Mouse (Mus musculus): ENCODE results near the gene Scn3b.

Scn3b gene

DNA sequence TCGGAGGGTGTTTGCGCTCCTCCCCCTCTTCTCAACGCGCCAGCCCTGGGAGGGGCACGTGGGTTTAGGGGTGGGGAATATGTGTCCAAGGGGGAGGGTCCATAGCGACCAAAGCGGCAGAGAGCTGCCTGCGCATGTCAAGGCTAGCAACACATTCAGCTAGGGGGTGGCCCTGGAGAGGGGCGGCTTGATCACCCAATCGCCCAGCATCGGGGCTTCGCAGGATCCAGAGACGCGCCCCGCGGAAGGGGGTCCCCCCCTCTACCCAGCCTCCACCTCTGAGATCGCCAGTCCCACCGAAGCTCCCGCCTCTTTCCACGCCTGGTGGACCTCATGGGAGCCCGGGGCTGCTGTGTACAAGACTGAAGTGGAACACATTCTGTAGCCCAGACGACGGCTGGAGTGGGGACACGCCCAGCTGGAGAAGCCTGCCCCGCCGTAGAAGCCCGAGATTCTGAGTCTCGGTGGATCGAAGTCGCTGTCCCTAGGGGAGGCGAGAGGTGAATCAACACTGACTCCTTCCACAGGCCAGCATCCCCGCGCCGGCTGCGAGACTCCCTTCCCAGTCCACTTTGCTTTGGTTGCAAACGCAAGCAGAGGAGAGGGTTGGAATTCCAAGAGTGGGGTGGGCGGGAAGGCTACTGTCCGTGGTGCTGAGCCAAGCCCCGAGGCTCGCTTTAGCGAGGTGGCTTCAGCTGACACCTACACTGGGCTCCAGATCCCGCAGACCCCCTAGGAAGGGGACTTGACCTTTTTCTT, at the start of gene Scn3b:
Scn3b (plus strand) TSS at position 115 of the 759 bp plus-strand sequence.
- DNase-seq (ENCODE audit: low read depth, low spot score) = peak; percentile 74

DNA sequence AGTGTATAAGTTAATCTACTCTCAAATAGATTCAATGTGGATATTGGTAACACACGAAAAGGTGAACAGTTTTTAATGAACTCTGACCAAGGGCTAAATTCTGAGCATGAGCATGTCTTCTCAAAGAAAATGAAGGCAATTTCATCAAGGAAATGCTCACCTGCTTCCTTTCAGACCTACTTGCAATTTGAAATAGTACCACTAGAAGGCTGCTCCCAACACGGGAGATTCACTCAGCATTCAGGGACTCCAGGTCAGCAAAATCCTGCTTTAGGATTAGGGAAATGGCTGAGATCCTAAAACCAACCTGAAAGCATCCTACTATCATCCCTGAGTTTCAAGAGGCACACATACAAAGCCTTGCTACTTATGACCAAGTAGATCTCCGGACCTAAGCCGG, 44.7 kb upstream of the Scn3b start:
- no peak for DNase-seq (ENCODE audit: low read depth, low spot score)

DNA sequence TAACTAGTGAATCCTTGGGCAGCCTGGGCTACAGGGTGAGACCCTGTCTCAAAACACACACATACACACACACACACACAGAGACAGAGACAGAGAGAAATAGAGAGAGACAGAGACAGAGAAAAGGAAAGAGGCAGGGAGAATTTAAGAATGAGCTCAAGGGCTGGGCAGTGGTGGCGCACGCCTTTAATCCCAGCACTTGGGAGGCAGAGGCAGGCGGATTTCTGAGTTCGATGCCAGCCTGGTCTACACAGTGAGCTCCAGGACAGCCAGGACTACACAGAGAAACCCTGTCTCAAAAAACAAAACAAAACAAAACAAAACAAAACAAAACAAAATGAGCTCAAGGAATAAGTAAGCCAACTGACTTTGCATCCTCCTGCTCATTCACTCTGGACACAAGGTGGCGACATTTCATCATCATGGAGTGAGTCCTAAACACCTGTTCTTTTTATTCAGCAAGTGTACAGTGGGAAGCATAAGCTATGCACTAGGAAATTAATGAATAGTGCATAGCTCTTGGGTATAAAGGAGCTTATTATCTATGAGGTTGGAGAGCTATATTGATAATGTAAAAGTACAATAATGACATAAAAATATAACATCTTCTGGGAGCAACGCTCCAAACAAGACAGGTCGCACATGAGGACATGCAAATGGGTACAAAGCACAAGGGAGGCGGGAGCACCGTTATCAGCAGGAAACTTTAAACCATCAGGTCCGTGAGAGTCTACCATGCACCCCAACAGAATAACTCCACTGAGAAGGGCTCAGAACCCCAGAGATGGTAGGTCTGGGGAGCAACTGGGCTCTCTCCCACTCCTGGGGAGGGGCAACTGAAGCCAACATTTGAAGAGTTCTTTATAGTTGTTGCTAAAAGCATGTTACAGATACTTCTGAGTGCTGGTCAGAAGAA, 40.9 kb upstream of the Scn3b start:
- DNase-seq (ENCODE audit: low read depth, low spot score) = peak; percentile 61

DNA sequence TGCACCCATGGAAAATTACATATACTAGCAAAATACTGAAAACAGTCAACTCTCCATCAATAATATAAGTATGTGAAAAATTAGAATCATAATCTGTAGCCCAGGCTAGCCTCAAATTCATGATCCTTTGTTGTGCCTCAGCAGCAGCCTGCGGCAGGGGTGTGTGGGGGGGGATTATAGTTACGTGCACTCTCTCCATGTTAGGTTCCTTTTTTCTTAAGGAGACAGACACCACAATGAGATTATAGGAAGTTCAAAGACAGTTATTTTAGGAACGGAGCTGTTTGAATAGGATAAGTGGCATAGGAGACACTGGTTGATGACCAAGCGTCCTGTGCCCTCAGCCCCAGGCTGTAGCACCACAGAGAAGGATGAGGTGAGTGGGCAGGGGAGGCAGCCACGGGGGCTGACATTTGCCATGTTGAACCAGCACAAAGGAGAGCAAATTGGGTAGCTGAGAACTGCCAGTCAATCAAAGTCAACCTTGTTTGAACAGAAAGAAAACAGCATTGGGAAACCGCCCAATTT, 40.1 kb upstream of the Scn3b start:
- no peak for DNase-seq (ENCODE audit: low read depth, low spot score)

DNA sequence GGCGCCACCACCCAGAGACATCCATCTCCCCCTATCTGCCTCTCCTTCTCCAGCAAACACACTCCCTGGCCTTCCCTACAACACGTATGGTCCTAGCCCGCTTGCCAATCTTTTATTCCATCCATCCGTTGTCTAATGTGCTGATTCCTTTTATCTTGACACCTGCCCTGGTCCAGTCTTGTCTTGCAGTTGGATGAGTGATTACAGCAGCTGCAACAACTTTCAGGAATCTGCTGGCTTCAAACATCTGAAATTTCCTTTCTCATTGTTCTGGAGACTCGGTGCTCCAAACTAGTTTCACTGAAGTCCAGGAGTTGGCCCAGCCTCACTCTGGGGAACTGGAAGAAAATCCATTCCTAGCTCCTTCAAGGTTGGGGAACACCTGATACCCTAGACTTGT, 39.5 kb upstream of the Scn3b start:
- no peak for DNase-seq (ENCODE audit: low read depth, low spot score)

DNA sequence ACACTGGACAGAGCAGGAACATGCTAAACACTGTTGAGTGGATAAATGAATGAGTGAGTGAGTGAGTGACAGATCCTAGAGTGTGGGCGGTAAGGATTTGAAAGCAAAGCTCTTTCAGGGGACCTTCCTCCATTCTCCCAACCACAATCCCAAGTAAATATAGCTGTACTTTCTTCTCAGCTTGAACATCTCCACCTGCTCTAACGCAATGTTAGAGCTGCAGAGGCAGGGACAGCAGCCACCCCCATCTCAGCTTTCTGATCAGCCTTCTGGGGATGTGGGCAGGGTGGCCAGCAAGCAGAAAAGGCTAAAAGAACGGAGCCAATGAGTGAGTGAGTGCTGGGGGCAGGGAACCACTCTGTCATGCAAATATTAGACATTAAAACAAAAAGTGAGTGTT, 38.0 kb upstream of the Scn3b start:
- no peak for DNase-seq (ENCODE audit: low read depth, low spot score)

DNA sequence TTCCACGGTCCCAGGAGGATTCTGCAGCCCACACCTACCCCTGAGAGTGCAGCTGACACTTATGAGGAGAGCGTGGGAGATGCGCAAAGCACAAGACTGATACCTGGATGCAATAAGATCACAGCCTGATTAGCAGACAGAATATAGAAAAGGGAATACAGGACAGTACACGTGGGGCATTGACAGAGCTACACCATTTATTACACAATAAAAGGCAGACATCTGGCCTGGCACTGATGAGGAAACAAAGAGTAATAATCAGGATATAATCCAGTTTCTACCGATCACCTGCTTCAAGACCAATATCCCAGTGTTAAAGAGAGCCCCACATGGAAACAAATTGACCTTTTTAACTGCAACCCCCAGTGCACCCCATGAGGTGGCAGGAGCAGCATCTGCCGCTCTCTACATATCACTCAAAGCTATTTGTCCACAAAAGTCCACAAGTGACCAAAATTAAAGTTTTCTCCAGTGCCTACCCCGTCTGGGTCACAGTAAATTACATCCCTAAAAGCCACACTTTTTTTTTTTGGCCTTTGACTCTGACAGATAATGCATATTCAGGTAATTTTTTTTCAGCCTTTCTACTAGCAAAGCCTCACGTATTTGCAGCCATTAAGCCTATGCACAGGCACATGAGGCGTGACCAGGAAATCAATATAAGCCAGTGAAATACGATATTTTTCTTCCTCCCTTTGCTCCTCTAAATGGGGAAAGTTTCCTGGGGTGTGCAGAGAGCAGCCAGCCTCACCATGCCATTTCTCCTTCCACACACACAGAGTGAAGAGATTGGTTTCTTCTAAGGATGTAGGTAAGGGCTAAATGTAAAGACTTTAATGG, 34.6 kb upstream of the Scn3b start:
- no peak for DNase-seq (ENCODE audit: low read depth, low spot score)

DNA sequence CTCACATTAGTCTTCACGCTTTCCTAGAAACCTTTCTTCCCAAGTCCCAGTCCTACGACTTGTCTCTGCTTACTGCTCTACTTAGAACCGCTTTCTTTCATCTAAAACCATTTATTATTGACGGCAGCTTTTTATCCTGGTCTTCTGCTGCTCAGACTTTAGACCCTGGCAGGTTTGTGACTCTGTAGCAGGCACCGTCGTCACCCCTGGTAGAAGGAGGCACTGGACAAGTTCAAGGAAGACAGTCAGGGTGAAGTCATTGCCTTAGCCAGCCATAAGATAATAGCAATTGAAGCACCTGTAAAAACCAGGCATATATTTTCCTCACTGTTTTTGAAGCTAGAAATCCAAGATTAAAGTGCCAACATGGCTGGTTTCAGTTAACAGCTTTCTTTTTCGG, 33.8 kb upstream of the Scn3b start:
- no peak for DNase-seq (ENCODE audit: low read depth, low spot score)

DNA sequence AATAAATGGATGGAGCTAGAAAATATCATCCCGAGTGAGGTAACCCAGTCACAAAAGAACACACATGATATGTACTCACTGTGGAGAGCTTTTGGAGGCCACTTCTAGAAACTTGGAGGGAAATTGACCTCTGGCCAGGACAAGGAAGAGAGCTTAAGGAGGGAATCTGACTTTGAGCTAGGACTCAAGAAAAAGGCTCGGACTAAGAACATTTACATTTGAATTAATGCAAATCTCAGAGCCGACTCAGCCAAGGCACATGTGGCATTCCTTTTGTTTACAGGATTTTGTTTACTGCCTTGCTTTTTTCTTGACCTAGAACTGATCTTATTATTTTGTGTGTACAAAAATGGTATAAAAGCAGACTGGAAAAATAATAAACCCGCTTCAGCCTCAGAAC, 29.3 kb upstream of the Scn3b start:
- no peak for DNase-seq (ENCODE audit: low read depth, low spot score)

DNA sequence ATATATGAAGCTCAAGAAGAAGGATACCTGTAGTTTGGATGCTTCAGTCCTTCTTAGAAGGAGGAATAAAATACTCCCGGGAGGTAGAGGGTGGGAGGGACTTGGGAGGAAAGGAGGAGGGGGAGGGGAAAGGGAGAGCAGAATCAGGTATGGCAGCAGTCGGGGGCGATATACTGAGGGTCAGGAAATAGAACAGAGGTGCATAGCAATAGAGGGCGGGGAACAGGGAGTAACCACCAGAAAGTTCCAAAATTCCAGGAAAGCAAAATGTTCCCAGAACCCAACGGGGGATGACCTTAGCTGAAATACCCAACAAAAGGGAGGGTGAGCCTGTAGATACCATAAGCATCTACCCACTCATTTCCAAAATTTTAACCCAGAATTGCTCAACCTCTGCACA, 28.7 kb upstream of the Scn3b start:
- no peak for DNase-seq (ENCODE audit: low read depth, low spot score)

DNA sequence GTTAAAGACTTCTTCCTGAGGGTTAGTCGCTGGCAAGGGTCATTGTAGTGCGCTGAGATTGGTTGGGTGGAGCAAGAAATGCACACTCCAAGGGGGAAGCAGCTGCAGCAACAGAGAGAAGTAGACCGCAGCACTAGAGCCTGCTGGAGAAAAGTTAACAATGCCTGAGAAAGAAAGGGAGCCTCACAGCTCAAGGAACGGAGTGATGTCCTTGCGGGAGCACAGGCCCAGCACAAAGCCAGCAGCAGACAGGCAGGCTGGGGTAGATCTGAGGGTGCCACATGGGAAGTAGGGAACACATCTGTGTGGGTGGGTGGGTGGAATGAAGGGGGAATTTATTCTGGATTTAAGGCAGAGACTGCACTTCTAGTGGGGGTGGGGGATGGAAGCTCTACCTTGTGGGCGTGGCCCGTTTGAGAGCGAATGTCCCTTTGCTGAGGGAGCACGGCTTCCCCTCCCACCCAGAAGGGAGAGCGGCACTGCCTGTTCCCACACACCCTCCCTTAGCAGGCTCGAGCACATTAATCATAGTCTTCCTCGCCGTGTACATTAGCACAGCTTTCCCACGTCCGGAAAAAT, 27.7 kb upstream of the Scn3b start:
- peak; percentile 74 for DNase-seq (ENCODE audit: low read depth, low spot score)

DNA sequence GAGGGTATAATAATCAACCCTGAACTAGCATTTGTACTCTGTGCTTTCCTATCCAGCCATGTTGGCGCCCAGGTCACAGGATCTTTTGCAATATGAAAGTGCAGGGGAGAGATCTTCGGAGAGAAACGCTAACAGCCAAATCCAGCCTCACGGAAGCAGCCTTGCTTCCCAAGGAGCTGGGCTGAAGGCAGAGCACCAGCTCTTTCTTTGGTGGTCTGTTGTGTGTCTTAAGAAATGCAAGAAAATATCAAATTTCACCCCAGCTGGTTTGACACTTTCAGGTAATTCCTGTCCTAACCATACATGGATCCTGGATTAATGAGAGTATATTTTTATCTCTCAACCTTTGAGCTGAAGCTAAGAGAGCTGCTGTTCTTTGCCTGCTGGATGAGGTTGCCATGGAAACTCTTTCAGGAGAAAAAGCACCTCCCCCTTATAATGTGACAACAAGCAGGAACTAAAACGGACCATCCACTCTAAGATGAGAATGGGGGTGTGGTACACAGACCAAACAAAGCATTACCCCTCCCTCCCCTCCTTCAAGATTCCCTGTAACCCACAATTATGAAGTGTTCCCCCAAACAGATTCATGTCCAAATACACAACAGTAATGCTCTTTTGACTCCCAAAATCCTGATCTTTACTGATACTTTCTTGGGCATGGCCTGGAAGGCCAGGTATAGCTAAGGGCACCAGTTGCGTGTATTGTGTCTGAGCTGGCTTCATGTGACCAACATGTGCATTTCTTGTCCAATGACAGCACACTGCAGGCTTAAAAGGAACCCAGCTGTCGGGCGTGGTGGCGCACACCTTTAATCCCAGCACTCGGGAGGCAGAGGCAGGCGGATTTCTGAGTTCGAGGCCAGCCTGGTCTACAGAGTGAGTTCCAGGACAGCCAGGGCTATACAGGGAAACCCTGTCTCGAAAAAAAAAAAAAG, 26.8 kb upstream of the Scn3b start:
- DNase-seq (ENCODE audit: low read depth, low spot score) = no peak

DNA sequence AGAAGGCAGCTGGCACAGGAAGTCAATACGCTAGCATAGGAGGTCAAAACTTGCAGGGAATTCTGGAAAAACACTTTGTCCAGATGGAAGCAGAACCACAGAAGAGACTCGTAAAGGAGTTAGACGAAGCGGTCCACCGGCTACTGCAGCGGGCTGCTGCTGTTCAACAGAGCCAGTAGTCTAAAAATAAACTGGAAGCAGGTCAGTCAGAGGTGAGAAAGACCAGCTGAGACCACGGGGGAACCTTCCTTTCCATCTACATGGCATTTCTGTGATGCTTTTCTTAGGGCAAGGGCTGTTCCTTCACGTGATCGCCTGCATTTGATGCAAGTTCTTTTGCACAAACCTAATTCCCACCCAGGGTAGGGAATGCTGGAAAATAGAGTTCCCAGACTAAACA, 23.6 kb upstream of the Scn3b start:
- no peak for DNase-seq (ENCODE audit: low read depth, low spot score)

DNA sequence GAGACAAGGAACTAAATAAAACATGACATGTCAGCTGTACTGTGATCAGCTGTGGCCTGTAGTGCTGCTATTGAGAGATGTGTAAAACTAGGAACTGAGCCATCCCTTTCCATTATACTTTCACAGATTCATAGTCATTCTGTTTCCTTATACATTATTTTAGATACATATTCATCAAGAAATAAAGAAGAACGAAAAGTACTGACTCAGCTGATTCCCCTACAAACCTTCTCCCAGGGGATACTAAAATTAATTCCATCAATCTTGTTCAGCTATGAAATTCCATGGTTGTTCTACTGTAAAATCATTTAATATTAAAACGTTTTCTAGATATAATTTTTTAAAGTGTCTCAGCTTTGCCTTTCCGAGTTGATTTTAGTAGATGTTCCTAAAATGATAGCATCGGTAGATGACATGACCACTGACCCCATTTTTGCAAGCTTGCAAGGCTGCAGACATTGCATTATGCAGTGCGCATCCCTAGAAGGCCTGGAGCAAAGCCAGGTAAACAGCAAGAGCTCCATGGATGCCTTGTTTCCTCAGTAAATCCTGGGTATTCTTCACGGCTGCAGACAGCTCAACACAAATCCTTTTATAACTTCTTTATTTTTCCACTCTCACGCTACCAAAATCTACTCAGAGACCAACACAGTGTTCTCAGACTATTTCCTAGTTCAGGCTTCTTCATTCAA, 22.9 kb upstream of the Scn3b start:
- no peak for DNase-seq (ENCODE audit: low read depth, low spot score)

DNA sequence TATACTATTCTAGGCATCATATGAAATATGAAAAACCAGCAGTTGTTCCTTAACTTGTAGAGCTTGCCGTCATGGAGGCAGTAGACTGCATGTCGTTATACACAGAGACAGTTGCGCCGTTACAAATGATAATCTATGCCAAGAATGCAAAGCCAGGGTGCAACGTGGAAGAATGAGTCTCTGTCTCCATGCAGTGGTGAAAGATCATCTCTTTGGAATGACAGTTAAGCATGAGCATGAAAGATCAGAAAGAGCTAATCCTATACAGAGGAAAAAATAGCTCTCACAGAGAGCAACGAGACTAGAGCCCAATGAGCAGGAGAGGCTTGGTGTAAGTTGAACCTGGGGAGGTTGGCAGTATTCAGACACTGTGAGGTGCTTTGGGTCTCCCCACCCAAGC, 22.3 kb upstream of the Scn3b start:
- DNase-seq (ENCODE audit: low read depth, low spot score) = no peak

DNA sequence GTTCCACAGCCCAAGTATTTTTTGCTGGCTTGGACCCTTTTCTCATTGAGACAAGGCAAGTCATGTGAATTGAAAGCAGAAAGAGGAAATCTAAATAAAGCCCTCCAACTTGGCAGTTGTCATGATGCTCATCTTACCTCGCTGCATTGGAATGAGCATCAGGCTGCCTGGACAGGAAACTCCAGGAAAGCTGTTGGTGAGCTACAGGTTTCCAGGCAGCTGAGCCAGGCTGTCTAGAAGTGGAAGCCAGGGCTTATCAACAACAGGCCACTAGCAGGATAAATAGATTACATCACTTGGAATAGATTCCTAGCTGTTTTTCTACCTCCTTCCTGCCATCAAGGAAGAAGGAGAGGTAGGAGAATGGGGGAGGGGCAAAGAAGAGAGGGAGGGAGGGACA, 19.9 kb upstream of the Scn3b start:
- DNase-seq (ENCODE audit: low read depth, low spot score) = no peak

DNA sequence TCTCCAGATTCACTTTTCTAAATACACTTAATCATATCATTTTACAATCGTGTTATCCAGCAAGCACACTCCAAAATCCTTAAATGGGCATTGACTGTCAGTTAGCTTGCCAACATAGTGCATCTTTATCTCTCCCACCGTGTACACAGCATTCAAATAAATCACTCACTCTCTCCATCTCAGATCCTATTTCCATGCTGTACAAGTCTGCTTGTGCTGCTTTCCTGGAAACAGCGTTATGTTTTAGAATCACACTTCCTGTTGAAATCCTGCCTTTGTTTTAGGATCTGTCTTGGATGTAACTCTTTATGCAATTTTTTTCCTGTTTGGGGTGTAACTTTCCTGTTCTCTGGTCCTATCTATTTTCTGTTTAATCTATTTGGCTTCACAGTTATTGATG, 16.6 kb upstream of the Scn3b start:
- DNase-seq (ENCODE audit: low read depth, low spot score) = no peak

DNA sequence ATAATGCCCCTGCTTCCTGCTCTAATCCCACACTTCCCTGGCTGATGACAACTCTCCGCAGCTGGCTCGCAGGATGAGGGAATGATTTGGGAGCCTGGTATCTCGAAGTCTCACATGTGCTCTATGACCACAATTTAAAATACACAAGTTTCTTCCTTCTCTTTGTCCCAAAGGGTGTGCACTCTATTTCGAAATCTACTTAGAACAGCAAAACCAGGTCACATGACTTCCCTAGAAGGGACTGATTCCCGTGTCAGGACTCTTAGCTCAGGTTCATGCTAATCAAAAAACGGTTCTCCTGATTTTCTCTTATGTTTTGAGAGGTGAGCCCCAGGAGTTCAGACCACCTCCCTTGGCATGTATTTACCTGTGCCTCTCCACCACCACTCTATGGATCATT, 5.1 kb upstream of the Scn3b start:
- DNase-seq (ENCODE audit: low read depth, low spot score) = no peak

DNA sequence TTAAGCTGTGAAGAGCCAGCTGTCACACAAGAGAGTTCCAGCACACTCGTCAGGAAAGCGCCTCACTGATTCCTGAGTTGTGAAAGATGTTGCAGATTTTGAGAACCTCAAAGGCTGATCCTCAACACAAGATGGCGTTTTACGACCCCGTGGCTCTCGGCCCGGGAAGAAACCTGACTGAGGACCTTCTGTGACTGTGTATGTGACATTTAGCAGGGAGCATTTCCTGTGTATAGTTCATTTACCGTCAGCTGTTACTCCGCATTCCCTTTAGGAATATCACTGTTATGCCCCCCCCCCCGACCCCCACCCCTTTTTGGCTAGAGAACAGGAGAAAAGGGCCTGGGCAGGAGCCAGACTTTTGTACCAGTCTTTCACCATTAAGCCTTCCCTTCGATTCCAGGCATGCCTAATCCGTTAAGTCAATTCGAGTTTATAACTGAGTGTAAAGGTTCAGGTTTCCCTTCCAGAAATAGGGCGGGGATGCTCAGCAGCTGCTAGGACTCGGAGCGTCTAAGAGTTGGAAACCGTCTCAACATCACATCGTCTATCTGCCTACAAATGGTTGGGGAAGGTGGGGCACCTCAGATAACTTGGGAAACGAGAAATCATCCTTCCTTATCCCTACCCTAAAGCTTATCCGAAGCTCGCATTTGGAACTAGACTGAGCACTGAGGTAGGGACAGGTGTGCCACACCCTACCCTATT, 823 bp upstream of the Scn3b start:
- DNase-seq (ENCODE audit: low read depth, low spot score) = peak; percentile 7
